Mouse (Mus musculus): ENCODE measurements around the gene Twistnb.

DNA sequence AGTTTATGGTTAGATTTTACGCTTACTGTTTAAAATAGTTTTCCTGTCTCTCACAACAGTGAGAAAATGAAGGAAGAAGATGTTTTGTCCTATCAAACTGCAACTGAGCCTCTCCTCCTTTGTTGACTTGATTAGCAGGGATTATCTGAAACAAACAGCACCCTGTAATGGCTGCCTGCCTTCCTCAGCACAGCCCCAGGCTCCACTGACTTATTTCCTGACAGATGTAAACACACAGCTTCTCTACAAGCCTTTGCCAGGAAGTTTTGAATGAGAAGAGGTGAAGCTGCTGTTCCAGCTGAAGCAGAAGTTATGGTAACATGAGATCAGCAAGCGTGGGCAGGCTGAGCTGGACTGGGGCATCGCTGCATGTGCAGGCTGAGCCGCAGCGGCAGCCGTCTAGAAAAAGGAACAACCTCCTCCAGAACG, 26.2 kb upstream of the Twistnb start:
- TF ChIP-seq CTCF (conservative IDR thresholded peaks at IDR 0.05; ENCODE audit: low read length) (no peak), POU5F1 (IDR thresholded peaks at IDR 0.05; ENCODE audit: borderline replicate concordance, low read length) (no peak)

Measured in E14TG2a.4 (cell line).